Mouse (Mus musculus) heart, adult 8-10 months (tissue): Measurements from ENCODE around the gene Dab2. TPM values are rescaled to one million over a fixed set of nuclear protein-coding genes. Genes with fewer than 3 reads are reported as not detected.

Experiments
- DNase-seq: peaks from one replicate; pipeline ENCODE4 v3.0.0; 2022; ENCODE audit warnings: low spot score
- total RNA-seq, 4 experiments: library from RNA; stranded (reverse); gene quantifications; 2 replicates each; pipeline ENCODE4 v1.2.4; 2022

Dab2 gene
- 10 to 100 TPM; 18.9 to 27.1 (median 22.0) TPM for total RNA-seq

DNA sequence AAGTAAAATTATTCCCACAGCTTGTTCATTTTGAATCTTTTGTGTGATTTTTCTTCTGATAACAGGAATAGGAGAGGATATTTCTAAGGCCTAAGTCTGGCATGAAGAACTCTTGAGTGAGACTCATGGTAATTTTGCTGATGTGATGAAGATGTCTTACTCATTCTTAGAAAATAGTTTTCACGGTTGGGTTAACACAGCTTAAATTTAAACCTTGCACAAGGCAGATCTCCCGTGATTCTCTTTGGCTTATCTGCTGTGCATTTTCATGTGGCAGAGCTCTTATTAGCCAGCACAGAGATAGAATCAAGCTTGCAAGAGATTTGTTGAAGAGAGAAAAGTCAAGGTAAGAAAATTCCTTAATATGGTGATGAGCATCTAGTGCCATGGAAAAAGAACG lies at the start of gene Dab2:
Dab2 (plus strand) TSS at position 235 of the 400 bp plus-strand sequence.
- DNase-seq: no peak

DNA sequence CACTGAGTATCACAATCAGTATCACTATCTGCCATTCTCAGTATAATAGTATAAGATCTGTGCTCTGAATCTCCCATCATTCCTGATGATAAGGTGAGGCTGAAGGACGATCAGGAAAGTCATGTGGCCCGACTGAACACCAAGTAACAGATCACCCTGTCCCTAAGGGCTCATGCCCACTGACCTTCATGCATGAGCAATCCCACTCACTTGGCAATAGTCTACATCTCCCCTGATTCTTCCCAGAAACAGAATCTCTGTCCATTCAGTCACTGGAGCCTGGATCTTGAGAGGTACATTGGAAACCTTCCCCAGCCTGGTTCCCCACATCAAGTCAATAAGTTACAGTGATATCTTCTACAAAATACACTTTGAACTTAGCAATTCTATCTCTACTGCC lies 46.1 kb upstream of the Dab2 start:
- DNase-seq: no peak

DNA sequence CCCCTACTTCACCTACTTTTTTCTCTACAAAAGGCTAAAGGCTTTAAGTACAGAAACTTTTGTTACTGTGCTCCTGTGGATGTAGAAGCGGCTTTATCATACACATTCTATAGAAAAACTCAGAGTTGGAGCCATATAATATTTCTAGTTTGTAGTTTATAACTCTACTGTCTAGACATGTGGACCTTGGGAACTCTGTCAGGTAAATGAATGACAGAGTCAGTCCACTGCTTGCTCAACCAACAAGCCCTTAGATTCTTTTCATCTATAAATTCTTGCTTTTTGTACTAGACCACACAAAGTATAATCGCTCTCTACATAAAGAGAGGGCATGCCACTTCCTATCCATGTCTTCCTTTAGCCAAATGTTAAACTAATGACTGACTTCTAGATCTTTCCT lies 45.2 kb upstream of the Dab2 start:
- DNase-seq: no peak

DNA sequence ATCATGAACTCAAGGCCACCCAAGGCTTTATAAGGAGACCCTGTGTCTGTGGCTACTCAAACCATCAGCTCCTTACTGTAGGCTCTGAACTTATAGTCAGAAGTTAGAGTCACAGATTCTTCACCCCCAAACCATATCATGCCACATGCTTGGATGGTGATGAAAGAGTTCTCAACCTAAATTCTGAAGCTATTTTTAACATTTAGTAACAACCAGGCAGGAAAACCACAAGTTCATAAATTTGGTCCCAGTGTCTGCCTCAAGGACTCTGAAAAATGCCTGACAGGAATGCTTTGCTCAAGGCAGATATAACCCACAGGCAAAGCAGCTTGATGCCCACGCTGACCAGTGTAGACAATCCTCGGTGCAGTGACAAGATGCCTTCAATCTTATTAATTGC lies 42.5 kb upstream of the Dab2 start:
- no peak for DNase-seq

DNA sequence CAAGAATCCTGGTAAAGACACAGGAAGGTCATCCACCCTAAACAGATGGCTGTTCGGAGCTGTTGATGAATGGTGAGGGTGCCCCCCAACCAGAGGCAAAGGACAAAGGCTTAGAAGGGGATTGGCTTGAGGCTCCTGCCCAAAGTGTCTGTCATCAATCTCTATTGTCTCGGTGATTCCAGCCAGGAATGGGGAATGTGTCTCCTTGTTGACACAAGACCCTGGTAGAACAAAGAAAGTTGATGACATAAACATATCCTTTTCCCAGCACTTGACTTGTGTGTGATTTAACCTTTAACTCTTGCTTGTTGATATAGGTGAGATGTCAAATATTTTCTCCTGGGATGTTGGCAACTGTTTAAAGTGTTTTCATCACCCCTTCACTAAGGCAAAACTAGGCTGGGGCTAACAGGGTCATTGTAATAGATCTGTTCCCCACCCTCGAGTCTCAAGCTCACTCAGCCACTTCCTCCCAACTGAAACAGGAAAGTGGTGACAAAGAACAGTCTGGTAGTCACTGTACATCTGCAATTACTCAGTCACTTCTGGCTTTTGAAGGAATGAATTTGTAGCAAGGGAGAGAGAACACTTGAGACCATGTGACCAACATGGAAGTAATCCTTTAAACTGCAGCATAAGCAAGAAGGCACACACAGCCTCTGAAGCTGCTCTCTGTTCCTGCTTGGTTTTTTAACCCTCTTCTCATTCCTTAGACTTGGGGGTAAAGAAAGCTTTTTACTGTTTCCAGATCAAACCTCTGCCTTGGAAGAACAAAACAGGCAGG lies 39.4 kb upstream of the Dab2 start:
- peak; percentile 74 for DNase-seq

DNA sequence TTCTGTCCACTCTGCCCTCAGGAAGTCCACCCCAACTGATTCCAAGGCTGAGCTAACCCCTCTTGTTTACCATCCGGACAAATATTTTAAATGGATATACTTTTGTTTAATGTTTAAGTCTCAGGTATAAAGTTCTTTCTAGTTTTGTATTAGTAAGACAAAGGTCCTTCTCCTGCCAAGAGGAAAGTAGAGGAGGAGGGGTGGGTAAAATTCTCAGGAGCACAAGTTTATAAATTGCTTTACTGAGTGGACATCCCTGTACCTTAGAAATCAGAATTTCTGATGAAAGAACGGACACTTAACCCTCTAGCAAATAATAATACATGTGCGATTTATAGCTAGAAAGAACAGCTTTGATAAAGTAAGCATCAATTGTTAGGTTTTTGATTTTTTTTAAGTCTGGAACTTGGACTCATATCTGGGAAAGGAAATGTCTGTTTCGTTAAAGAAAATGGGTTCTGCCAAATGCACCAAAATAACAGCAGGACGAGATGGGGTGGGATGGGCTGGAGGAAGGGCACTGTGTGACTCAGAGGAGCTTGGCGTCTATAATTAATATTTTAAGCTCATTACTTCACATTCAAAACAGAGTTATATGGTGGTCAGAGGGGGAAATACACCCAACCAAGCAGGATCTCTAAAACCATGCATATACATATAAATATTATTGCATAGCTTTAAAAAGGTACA lies 38.7 kb upstream of the Dab2 start:
- DNase-seq: peak; percentile 48

DNA sequence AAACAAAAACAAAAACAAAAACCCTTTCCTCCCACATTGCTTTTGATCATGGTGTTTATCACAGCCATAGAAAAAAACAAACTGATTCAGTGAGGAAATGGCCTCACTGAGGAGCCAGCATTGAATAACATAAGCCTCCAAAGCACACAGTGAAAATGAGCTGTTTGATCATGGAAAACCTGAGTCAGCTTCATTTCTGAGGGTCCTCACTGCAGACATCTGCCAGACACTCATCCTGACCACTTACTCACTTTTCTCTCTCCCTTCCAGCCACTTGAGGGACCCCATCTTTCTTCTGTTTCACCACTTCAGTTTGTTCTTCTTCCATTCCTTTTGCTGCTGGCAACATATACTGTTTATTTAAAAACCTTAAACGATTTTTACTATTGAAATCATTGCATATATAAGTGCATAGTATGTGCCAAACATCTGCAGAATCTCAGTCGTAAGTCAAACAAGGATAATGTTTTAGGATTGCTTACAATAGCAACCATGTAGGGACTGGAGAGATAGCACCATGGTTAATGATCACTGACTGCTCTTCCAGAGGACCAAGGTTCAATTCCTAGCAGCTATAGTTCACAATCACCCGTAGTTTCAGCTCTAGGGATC lies 32.3 kb upstream of the Dab2 start:
- DNase-seq: no peak

DNA sequence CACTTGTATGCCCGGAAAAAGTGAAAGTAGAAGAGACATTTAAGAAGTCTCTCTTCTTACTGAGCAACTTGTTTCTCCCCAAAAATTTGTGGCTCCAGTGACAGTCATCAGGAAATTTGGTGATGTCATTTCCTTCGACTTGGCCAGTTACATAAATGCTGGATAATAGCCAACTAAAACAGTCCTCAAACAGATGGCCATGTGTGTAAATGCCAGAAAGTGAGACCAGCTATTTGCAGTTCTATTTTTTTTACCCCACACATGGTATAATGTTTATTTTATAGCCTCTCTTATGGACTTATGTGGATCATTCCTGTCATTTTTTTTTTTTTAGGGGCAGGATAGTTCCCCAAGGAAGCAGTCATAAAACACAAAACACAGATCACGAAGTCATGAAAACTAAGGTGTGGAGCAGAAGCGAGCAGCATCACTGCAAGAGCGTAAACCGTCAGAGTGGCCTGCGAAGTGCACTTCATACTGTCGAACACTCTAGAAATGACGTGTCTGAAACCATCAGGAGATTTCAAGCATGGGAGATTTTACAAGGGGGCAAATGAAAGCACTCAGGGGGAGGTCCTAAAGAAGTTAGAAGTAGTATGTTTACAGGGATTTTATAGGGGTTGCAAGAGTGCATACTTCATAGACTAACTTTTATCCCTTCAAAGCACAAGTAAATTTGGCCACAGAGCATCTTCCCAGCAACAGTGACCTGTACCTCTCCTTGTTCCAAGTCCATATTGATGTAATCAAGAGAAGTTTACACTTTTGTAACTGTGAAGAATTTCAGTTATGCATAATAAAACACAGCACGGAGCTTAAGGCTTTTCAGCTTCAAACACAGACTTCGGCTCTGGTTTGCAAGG lies 20.8 kb upstream of the Dab2 start:
- DNase-seq: peak; percentile 80

DNA sequence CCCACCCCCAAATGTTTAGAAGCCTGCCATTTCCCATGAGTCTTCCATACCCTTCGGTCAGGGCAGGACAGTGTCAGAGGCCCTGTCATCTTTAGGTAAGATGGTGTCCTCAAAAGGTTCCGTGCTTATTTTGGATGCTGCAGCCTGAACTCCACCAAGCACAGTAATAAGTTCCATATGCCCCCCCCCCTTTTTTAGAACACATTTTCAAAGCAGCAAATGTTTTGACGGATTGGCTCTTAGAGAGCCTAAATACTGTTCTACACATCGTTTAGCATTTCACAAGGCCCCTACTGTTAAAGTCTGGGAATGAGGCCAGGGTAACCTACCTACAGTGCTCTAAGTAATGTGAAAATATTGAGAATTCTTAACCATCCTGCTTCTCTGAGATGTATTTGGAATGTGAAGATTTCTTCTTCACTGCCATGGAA lies 19.6 kb upstream of the Dab2 start:
- no peak for DNase-seq

DNA sequence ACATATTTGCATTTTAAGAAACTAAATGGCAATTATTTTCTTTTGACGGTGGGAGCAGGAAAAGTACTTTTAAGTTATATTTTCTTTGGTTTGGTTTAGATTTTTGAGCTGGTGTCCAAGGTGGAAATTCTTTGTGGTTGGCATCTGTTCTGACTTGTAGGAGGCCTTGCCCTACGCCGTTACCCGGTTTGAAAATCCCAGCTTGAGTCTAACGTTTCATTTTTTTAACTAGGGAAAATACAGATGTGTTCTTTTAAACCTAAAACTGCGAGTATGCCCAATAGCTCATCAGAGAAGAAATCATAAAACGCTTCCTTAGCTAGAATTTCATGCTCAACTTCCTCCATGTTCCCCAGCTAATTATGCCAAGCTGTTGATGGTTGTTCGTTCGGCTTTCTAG lies 16.3 kb upstream of the Dab2 start:
- no peak for DNase-seq

DNA sequence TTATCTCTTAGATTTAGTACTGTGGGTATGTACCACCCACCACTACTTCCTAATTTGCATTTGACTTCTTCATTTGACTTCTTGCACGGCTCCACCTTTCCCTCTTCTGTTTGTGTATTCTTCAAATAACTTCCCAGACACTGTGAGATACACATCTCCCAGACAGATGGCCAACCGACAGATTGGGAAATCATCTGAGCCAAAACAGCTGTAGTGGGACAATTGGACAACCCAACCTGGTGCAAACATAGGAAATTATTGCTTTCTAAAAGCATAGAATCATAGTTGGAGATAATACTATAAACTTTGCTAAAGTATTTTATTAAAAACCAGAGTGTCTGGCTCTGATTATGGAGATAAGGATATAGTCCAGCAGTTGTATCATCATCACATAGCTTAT lies 3.5 kb upstream of the Dab2 start:
- DNase-seq: no peak

DNA sequence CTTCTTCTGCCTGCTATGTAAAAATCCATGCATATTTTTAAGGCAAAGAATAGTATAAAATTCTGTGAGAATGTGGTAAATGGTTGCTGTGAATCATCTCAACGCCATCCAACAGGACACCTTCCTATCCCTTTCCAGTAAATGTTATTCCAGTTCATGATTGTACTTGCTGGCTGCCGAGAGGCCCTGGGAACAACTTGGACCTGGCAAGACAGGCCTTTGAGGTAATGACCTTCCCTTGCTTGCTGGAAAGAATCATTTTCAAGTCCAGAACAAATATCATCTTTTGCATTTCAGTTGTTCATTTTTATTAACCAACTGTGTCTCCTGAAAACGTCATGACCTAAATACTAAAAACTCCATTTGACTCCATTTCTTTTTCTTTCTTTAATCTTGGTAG lies 862 bp upstream of the Dab2 start:
- DNase-seq: no peak

DNA sequence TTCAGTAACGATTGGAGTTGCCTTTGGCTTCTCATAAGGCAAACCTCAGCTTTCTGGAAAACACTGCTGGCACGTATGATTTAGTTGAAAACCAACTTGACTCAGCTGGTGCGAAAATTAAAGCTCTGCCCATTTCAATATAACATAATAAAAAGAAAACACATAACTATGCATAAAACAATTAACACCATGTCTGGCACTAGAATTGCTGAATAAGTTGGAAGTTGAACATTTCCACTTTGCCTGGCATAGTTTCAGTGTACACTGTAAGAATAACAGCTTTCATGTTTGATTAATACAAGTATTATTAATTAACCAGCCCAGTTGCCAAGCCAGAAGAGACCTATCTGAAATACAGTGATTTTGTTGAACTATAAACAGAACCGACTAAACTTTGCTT lies 2.6 kb downstream of the Dab2 start:
- no peak for DNase-seq

DNA sequence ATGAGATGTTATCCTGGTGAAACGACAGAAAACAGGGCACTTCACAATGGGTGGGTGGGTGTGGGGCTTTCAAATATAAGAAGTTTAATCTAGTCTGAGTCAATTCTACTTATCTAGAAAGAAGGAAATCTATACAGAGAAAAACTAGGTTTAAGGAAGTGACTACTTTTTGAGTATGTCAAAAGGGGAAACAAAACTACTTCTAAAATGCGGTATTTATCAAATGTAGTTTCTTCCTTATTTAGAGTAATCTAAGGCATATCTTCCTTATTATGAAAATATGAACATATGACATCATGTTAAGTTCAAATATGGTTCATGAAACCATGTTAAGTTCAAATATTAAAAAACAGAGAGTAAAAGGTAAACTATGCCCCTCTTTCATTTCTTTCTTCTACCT lies 4.2 kb downstream of the Dab2 start:
- DNase-seq: no peak

DNA sequence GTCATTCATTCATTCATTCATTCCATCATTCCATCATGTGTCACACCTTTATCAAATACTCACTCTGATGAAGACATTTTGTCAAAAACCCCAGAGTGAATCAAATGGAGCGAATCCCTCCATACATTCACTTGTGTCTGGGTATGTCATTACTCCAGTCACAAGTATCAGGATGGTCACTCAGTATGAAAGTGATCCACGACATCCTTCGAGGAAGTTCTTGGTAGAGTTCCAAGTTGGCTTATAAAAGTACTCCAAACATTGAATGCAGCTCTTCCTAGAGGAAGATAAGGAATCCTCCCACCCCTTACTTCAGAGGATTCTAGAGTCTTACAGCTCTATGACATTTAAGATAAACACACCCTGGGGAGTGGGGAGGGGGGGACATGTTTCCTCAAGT lies 10.0 kb downstream of the Dab2 start:
- no peak for DNase-seq

DNA sequence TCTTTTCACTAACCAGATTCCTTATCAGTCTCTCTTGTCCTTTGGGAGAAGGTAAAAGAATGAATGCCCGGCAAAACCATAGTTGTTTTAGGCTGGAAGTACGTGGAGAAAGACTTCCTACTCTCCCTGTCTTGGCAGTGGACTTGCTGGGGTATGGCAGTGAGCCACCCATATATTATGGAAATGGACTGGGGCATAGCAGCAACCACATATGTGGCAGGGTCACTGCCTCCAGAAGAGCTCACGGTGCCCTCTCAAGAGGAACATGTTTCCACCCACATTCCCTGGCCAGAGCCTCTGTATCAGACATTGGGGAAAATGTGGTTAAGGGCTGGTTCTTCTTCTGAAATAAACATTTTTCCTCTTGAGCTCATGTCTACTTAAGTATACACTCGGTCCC lies 10.8 kb downstream of the Dab2 start:
- DNase-seq: no peak

DNA sequence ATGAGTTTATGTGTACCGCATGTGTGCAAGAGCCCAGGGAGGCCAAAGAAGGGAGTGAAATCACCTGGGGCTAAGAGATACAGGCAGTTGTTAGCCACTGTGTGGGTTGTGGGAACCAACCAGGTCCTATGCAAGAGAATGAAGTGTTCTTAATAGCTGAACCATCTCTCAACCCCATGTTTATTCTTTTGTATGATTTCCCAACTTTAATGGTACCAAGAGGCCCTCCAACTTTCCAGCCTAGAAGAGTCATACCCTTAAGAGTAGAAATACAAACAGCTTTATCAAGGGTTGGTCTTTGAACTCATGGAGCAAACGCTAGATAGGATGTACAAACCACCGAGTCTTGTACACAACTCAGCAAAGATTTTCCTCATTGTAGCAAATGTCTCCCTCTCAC lies 12.8 kb downstream of the Dab2 start:
- no peak for DNase-seq

DNA sequence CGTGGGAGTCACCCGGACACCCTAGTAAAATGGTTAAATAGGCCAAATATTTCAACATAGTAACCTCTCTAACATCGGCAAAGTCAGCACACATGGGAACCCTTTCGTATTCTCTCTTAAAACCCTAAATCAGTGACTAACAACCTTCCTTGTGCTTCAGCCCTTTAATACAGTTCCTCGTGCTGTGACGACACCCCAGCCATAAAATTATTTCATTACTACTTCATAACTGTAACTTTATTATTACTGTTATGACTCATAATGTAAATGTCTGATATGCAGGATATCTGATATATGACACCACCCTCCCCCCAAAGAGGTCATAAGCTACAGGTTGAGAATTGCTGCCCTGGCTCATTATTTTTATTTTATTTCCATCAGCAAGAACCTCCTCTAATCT lies 19.8 kb downstream of the Dab2 start:
- no peak for DNase-seq

DNA sequence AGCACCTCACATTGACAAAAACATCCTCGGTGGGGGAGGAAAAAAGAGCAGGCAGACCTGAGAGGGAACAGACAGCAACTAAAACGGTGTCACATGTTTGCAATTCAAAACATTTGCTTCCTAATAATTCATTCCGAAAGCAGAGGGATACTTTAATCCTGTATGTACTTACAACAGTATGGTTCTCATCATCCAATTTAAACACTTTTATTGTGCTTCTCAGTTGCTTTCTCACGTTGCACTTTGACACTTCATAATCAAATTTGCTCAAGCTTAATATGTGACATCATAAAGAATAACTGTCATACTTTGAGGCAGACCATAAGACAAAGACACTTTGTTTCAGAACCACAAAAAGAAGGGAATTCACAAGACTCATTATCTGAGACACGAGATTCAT lies 20.9 kb downstream of the Dab2 start:
- no peak for DNase-seq

DNA sequence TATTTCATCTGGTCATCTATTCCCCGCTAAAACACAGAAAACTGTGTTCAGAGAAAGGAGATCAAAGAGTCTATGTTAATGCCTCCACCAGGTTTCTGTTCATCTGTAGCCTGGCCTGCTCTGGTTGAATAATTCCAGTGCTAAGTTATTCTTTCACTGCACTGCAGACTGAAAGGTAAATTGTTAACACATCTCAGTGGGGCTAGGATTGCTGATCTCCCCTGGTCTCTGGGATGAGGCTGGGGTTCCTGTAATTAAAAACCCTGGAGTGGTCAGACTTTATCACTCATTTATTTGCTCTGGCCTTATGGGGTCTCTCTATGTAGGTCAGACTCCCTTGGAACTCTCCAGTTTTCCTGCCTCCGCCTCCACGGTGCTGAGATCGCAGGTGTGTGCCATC lies 21.7 kb downstream of the Dab2 start:
- no peak for DNase-seq

DNA sequence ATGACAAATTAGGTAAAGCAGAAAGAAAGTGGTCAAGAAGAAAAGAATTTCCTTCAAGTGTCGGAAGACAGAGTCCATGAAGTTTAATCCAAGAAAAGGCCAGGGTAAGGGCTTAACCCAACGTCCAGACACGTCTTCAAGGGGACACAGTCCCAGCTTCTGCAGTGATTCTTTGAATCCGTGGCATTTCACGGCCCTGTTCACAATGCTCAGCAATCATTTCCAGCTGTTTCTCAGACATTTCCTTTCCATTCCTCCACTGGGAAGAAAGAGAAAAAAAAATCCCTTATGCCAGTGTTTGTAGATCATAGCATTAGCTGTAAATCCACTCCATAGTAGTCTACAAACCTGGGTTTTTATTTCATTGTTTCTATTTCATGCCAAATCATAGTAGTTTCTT lies 22.7 kb downstream of the Dab2 start:
- DNase-seq: no peak

DNA sequence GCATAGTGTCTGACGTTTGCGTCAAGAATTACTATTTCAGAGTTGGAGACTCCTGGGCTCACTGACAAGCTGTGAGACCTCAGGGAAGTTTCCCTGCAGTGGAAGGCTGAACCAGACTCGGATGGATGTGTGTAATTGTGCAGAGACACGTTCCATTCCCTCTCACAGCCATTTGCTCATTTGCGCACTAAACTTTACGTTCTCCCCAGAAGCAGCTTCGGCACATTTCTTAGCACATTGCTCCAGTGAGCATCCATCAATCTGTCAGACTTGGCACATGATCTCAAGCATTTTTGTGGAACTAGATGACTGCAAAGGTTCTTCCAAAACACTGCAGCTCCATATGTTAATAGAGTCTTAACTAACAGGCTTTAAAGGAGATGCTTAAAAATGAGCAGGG lies 24.0 kb downstream of the Dab2 start:
- no peak for DNase-seq
